Mouse (Mus musculus): ENCODE results near the gene Mad2l2. TPM values are rescaled to one million over a fixed set of nuclear protein-coding genes. Genes with fewer than 3 reads are reported as not detected.
A peak's percentile ranks its signal among the peaks of the same experiment; 100 is the strongest.

The Mad2l2 gene
- polyA plus RNA-seq, 1 experiment from 2014 or later, result 47.6 TPM

- H3K36me3 ChIP-seq (ENCODE audit: control insufficient read depth, insufficient read depth, low read length), result no peaks in the 10 kb centered on the region
- H3K4me3 ChIP-seq (ENCODE audit: low read length), result peak overlapping the region; percentile 68
- H3K4me1 ChIP-seq (replicated peaks; ENCODE audit: control insufficient read depth, insufficient read depth, low read length), result peaks cover 18% of the 10 kb centered on the region
- WGBS, result 3% methylated on average over 29 of the region's 30 CpGs
- H3K27me3 ChIP-seq (ENCODE audit: control insufficient read depth, insufficient read depth, low read depth, low read length), result no peaks in the 10 kb centered on the region
- no peak overlapping the region for H3K27ac ChIP-seq (ENCODE audit: low read length)
- ATAC-seq (ENCODE audit: low read depth), result peak; percentile 60
- H3K9me3 ChIP-seq (ENCODE audit: control insufficient read depth, low read length), result no peaks in the 10 kb centered on the region
- peak overlapping the region; percentile 76 for H3K9ac ChIP-seq (ENCODE audit: low read length)
- H3K4me2 ChIP-seq (ENCODE audit: low read depth, low read length), result peak overlapping the region; percentile 67
Measured at GRCm38 (mm10) chr4:148087091-148087906, 42.9 kb upstream of the Mad2l2 start.

- no peak within 1 kb of the TSS for H3K27ac ChIP-seq (ENCODE audit: low read length)
- H3K4me3 ChIP-seq (ENCODE audit: low read length), result peak within 1 kb of the TSS; percentile 68
- peak within 1 kb of the TSS; percentile 76 for H3K9ac ChIP-seq (ENCODE audit: low read length)
- H3K4me2 ChIP-seq (ENCODE audit: low read depth, low read length), result peak within 1 kb of the TSS; percentile 67
- peaks cover 18% of the 10 kb centered on the region for H3K4me1 ChIP-seq (replicated peaks; ENCODE audit: control insufficient read depth, insufficient read depth, low read length)
- H3K36me3 ChIP-seq (ENCODE audit: control insufficient read depth, insufficient read depth, low read length), result no peaks in the 10 kb centered on the region
- no peaks in the 10 kb centered on the region for H3K9me3 ChIP-seq (ENCODE audit: control insufficient read depth, low read length)
- 6% methylated on average over 34 of the region's 34 CpGs for WGBS
- ATAC-seq (ENCODE audit: low read depth), result peak; percentile 95
- H3K27me3 ChIP-seq (ENCODE audit: control insufficient read depth, insufficient read depth, low read depth, low read length), result no peaks in the 10 kb centered on the region
Measured at GRCm38 (mm10) chr4:148087907-148088527, 42.2 kb upstream of the Mad2l2 start, which contains the start of gene Agtrap. Gene Agtrap, minus strand, starts transcription at chr4:148088031.

- Histone ChIP-seq H3K9me3 (ENCODE audit: control insufficient read depth, low read length) (no peaks in the 10 kb centered on the region), H3K27me3 (ENCODE audit: control insufficient read depth, insufficient read depth, low read depth, low read length) (no peaks in the 10 kb centered on the region), H3K9ac (ENCODE audit: low read length) (no peak overlapping the region), H3K27ac (ENCODE audit: low read length) (no peak overlapping the region), H3K4me2 (ENCODE audit: low read depth, low read length) (no peak overlapping the region), H3K4me3 (ENCODE audit: low read length) (no peak overlapping the region), H3K36me3 (ENCODE audit: control insufficient read depth, insufficient read depth, low read length) (no peaks in the 10 kb centered on the region), H3K4me1 (replicated peaks; ENCODE audit: control insufficient read depth, insufficient read depth, low read length) (peaks cover 9% of the 10 kb centered on the region)
- ATAC-seq (ENCODE audit: low read depth), result no peak
- whole genome bisulfite sequencing, result 72% methylated on average over 4 of the region's 4 CpGs
Measured at GRCm38 (mm10) chr4:148089166-148089565, 41.0 kb upstream of the Mad2l2 start.

- H3K27ac ChIP-seq (ENCODE audit: low read length), result no peak overlapping the region
- H3K4me2 ChIP-seq (ENCODE audit: low read depth, low read length), result no peak overlapping the region
- H3K9ac ChIP-seq (ENCODE audit: low read length), result no peak overlapping the region
- H3K27me3 ChIP-seq (ENCODE audit: control insufficient read depth, insufficient read depth, low read depth, low read length), result no peaks in the 10 kb centered on the region
- peaks cover 5% of the 10 kb centered on the region; the same call in 1 of the 2 replicates for H3K4me1 ChIP-seq (replicated peaks; ENCODE audit: control insufficient read depth, insufficient read depth, low read length)
- H3K36me3 ChIP-seq (ENCODE audit: control insufficient read depth, insufficient read depth, low read length), result no peaks in the 10 kb centered on the region
- 88% methylated on average over 1 of the region's 1 CpGs for WGBS
- no peak for ATAC-seq (ENCODE audit: low read depth)
- H3K9me3 ChIP-seq (ENCODE audit: control insufficient read depth, low read length), result no peaks in the 10 kb centered on the region
- H3K4me3 ChIP-seq (ENCODE audit: low read length), result no peak overlapping the region
Measured at GRCm38 (mm10) chr4:148091181-148091580, 39.0 kb upstream of the Mad2l2 start.

- 81% methylated on average over 11 of the region's 11 CpGs for WGBS
- H3K9ac ChIP-seq (ENCODE audit: low read length), result no peak overlapping the region
Measured at GRCm38 (mm10) chr4:148092551-148093271, 37.5 kb upstream of the Mad2l2 start.

GRCm38 (mm10) chr4:148094161-148094560, 36.0 kb upstream of the Mad2l2 start:
- no peaks in the 10 kb centered on the region for H3K27me3 ChIP-seq (ENCODE audit: control insufficient read depth, insufficient read depth, low read depth, low read length)
- H3K9ac ChIP-seq (ENCODE audit: low read length), result no peak overlapping the region
- H3K4me1 ChIP-seq (replicated peaks; ENCODE audit: control insufficient read depth, insufficient read depth, low read length), result no peaks in the 10 kb centered on the region
- no peaks in the 10 kb centered on the region for H3K9me3 ChIP-seq (ENCODE audit: control insufficient read depth, low read length)
- ATAC-seq (ENCODE audit: low read depth), result no peak
- WGBS, result 70% methylated on average over 5 of the region's 5 CpGs
- H3K27ac ChIP-seq (ENCODE audit: low read length), result no peak overlapping the region
- no peak overlapping the region for H3K4me3 ChIP-seq (ENCODE audit: low read length)
- no peaks in the 10 kb centered on the region for H3K36me3 ChIP-seq (ENCODE audit: control insufficient read depth, insufficient read depth, low read length)
- H3K4me2 ChIP-seq (ENCODE audit: low read depth, low read length), result no peak overlapping the region

More at GRCm38 (mm10) chr4:148092551-148093271, 37.5 kb upstream of the Mad2l2 start:
- Histone ChIP-seq H3K36me3 (ENCODE audit: control insufficient read depth, insufficient read depth, low read length) (no peaks in the 10 kb centered on the region), H3K27ac (ENCODE audit: low read length) (no peak overlapping the region), H3K4me2 (ENCODE audit: low read depth, low read length) (no peak overlapping the region), H3K4me3 (ENCODE audit: low read length) (no peak overlapping the region), H3K27me3 (ENCODE audit: control insufficient read depth, insufficient read depth, low read depth, low read length) (no peaks in the 10 kb centered on the region), H3K9me3 (ENCODE audit: control insufficient read depth, low read length) (no peaks in the 10 kb centered on the region), H3K4me1 (replicated peaks; ENCODE audit: control insufficient read depth, insufficient read depth, low read length) (no peaks in the 10 kb centered on the region; the same call in 1 of the 2 replicates)
- ATAC-seq (ENCODE audit: low read depth), result no peak

- 62% methylated on average over 4 of the region's 4 CpGs for WGBS
- H3K9ac ChIP-seq (ENCODE audit: low read length), result no peak overlapping the region
- H3K4me2 ChIP-seq (ENCODE audit: low read depth, low read length), result no peak overlapping the region
- H3K27ac ChIP-seq (ENCODE audit: low read length), result no peak overlapping the region
- no peaks in the 10 kb centered on the region for H3K9me3 ChIP-seq (ENCODE audit: control insufficient read depth, low read length)
- no peak for ATAC-seq (ENCODE audit: low read depth)
- no peak overlapping the region for H3K4me3 ChIP-seq (ENCODE audit: low read length)
- H3K27me3 ChIP-seq (ENCODE audit: control insufficient read depth, insufficient read depth, low read depth, low read length), result no peaks in the 10 kb centered on the region
- H3K36me3 ChIP-seq (ENCODE audit: control insufficient read depth, insufficient read depth, low read length), result no peaks in the 10 kb centered on the region
- H3K4me1 ChIP-seq (replicated peaks; ENCODE audit: control insufficient read depth, insufficient read depth, low read length), result no peaks in the 10 kb centered on the region
Measured at GRCm38 (mm10) chr4:148095081-148095480, 35.1 kb upstream of the Mad2l2 start.

- ATAC-seq (ENCODE audit: low read depth), result no peak
- Histone ChIP-seq H3K4me2 (ENCODE audit: low read depth, low read length) (no peak overlapping the region), H3K9ac (ENCODE audit: low read length) (no peak overlapping the region), H3K27me3 (ENCODE audit: control insufficient read depth, insufficient read depth, low read depth, low read length) (no peaks in the 10 kb centered on the region), H3K36me3 (ENCODE audit: control insufficient read depth, insufficient read depth, low read length) (no peaks in the 10 kb centered on the region), H3K4me3 (ENCODE audit: low read length) (no peak overlapping the region), H3K9me3 (ENCODE audit: control insufficient read depth, low read length) (no peaks in the 10 kb centered on the region), H3K4me1 (replicated peaks; ENCODE audit: control insufficient read depth, insufficient read depth, low read length) (0 out of 2 replicates have a peak, but pooled peaks cover 3% of the 10 kb centered on the region), H3K27ac (ENCODE audit: low read length) (no peak overlapping the region)
- 89% methylated on average over 2 of the region's 2 CpGs for WGBS
Measured at GRCm38 (mm10) chr4:148097936-148098335, 32.2 kb upstream of the Mad2l2 start.

- Histone ChIP-seq H3K4me2 (ENCODE audit: low read depth, low read length) (no peak overlapping the region), H3K36me3 (ENCODE audit: control insufficient read depth, insufficient read depth, low read length) (no peaks in the 10 kb centered on the region), H3K4me3 (ENCODE audit: low read length) (no peak overlapping the region), H3K27me3 (ENCODE audit: control insufficient read depth, insufficient read depth, low read depth, low read length) (no peaks in the 10 kb centered on the region), H3K9me3 (ENCODE audit: control insufficient read depth, low read length) (no peaks in the 10 kb centered on the region), H3K9ac (ENCODE audit: low read length) (no peak overlapping the region), H3K27ac (ENCODE audit: low read length) (no peak overlapping the region), H3K4me1 (replicated peaks; ENCODE audit: control insufficient read depth, insufficient read depth, low read length) (0 out of 2 replicates have a peak, but pooled peaks cover 3% of the 10 kb centered on the region)
- WGBS, result 51% methylated on average over 3 of the region's 3 CpGs
- ATAC-seq (ENCODE audit: low read depth), result no peak
Measured at GRCm38 (mm10) chr4:148098666-148099065, 31.5 kb upstream of the Mad2l2 start.
